Mouse (Mus musculus) ES-Bruce4 (cell line): ENCODE measurements around the gene Il12b.

Experiments used
- CTCF ChIP-seq: IDR thresholded peaks from one replicate; pipeline ENCODE4 v1.8.1; 2011; ENCODE audit warnings: low read depth, low read length
- EP300 ChIP-seq: IDR thresholded peaks from 2 replicates; pipeline ENCODE4 v1.6.1; 2011; ENCODE audit warnings: low read depth, low read length; ENCODE audit not compliant: insufficient read depth

DNA sequence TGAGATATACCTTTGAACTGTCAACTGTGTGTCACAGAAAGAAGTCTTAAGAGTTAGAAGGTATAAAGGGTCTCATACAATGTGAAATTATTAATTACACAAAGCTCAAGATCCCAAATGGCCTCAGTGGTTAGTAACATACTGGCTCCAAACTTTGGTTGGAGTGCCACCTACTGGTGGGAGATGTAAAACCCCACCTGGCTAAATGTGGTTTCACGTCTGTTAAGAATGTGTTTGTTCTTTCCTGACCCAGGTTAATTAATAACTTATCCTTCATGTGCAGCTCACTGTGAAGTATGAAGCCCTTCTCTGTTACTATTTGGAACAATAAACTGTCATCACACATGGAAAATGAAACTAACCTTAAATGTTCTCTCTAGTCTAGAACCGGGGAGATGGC lies 53.6 kb downstream of the Il12b start:
- TF ChIP-seq EP300: no peak
- TF ChIP-seq CTCF: no peak
